Mouse (Mus musculus): ENCODE results near the gene Atxn7l3. TPM values are rescaled to one million over a fixed set of nuclear protein-coding genes. Genes with fewer than 3 reads are reported as not detected.

Atxn7l3 gene
- polyA plus RNA-seq, 1 experiment from 2014 or later: 22.0 TPM

DNA sequence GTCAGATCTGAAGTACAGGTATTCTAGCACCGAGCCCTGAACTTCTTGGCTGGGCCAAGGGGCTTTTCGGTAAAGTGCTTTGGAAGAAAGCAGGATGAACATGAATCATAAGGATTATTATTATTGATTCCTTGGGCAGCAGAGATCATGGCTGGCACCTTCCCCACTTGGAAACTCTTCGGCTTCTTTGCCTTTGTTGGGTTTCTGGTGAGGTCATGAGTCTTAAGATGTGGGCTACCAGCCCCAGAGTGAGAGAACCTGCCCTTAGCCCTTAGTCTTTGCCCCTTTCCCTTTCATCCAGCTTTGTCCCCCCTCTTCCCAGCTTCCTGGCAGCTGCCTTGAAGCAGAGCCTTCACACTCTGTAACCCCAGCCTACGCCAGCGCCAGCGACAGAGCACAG is 25.5 kb upstream of the Atxn7l3 start:
- Histone ChIP-seq H3K27me3 (ENCODE audit: control insufficient read depth, insufficient read depth, low read length) (no peaks in the 10 kb centered on the region), H3K27ac (ENCODE audit: low read depth, low read length) (no peak overlapping the region), H3K9ac (ENCODE audit: low read depth, low read length) (no peak overlapping the region), H3K9me3 (ENCODE audit: control insufficient read depth, low read length) (no peaks in the 10 kb centered on the region), H3K4me2 (replicated peaks; ENCODE audit: low read depth, low read length) (no peak overlapping the region), H3K36me3 (ENCODE audit: control insufficient read depth, insufficient read depth, low read length) (no peaks in the 10 kb centered on the region), H3K4me1 (replicated peaks; ENCODE audit: control insufficient read depth, insufficient read depth, low read length) (no peaks in the 10 kb centered on the region; the same call in 1 of the 2 replicates), H3K4me3 (ENCODE audit: low read depth, low read length) (no peak overlapping the region)
- WGBS: 79% methylated on average over 6 of the region's 6 CpGs
- ATAC-seq (ENCODE audit: low FRiP score): no peak
- no peak for DNase-seq (ENCODE audit: low spot score)

DNA sequence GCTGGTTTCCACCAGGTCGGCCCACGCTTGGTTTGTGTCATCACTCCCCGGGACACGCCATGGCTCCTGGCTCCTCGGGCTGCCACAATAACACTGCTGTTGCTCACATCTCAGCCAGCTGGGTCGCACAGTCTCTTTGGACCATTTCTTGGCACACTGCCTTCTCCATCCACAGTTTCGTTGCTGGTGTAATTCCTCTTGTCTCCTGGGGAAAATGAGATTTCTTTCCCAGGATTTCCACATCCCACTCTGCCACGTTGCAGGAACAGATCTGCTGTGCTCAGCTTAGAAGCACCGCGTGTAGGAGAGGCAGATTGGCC is 24.2 kb upstream of the Atxn7l3 start:
- peak overlapping the region; percentile 100 for H3K4me3 ChIP-seq (ENCODE audit: low read depth, low read length)
- H3K27me3 ChIP-seq (ENCODE audit: control insufficient read depth, insufficient read depth, low read length): no peaks in the 10 kb centered on the region
- no peaks in the 10 kb centered on the region for H3K36me3 ChIP-seq (ENCODE audit: control insufficient read depth, insufficient read depth, low read length)
- ATAC-seq (ENCODE audit: low FRiP score): no peak
- peak overlapping the region; percentile 99 for H3K27ac ChIP-seq (ENCODE audit: low read depth, low read length)
- peak overlapping the region; percentile 90 for H3K4me2 ChIP-seq (replicated peaks; ENCODE audit: low read depth, low read length)
- H3K9ac ChIP-seq (ENCODE audit: low read depth, low read length): peak overlapping the region; percentile 100
- 24% methylated on average over 10 of the region's 10 CpGs for WGBS
- H3K4me1 ChIP-seq (replicated peaks; ENCODE audit: control insufficient read depth, insufficient read depth, low read length): no peaks in the 10 kb centered on the region; the same call in 1 of the 2 replicates
- DNase-seq (ENCODE audit: low spot score): no peak
- no peaks in the 10 kb centered on the region for H3K9me3 ChIP-seq (ENCODE audit: control insufficient read depth, low read length)

DNA sequence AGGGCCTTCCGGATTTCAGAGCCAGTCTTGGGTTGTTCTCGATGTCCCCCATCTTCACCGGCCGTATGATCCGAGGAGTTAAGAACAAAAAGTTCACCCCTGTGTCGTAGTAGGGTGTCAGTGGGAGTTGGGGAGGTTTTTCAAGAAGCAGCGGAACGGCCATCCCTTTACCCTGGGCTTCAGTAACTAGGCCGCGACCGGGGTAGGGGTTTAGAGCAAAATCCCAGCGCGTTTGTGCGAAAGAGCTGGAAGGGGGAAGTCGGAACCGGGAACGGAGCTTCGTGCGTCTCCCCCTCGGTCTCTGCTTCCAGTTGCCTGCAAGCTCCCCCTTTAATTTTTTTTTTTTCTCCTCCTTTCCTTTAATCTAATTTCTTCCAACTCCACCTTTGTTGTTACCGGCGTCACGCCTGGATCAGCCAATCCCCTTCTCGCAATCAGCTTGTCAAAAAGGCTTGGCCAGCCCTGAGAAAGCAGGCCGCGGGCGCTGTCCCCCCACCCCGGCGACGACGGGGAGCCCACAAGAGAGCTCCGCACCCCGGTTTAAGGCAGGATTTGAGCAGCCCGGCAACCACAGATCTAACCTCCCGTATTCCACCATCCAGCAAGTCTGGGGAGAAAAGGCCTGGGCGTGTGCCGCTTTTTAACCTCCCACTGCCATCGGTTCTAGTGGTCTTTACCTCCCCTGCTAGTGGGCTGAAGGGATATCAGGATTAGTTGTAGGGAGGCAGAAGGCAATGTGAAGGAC is 23.7 kb upstream of the Atxn7l3 start:
- DNase-seq (ENCODE audit: low spot score) (peak; percentile 75), ATAC-seq (ENCODE audit: low FRiP score) (peak; percentile 31; the same call in 1 of the 2 replicates)
- Histone ChIP-seq H3K4me1 (replicated peaks; ENCODE audit: control insufficient read depth, insufficient read depth, low read length) (no peaks in the 10 kb centered on the region; the same call in 1 of the 2 replicates), H3K4me2 (replicated peaks; ENCODE audit: low read depth, low read length) (peak overlapping the region; percentile 90), H3K9ac (ENCODE audit: low read depth, low read length) (peak overlapping the region; percentile 100), H3K4me3 (ENCODE audit: low read depth, low read length) (peak overlapping the region; percentile 100), H3K36me3 (ENCODE audit: control insufficient read depth, insufficient read depth, low read length) (no peaks in the 10 kb centered on the region), H3K9me3 (ENCODE audit: control insufficient read depth, low read length) (no peaks in the 10 kb centered on the region), H3K27me3 (ENCODE audit: control insufficient read depth, insufficient read depth, low read length) (no peaks in the 10 kb centered on the region), H3K27ac (ENCODE audit: low read depth, low read length) (peak overlapping the region; percentile 99)
- under 1% methylated on average over 38 of the region's 38 CpGs for WGBS

DNA sequence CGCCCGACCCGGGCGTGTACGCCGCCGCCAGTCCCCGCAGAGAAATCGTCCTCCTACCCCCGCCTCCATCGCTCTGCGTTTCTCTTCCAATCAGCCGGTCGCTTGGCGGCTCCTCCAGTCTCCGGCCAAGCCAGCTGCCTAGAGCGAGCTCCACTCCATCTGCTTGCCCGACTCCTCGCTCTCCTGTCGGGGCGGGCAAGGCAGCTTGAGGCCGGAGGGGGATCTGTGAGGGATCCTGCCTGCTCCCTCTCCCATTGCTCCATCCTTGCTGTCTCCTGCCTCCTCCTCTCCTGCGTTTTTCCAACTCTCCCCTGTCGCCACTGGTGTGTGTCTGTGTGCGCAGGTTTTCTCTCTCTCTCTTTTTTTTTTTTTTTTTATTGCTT is 23.0 kb upstream of the Atxn7l3 start, which contains the start of gene Ubtf:
Ubtf (minus strand) TSS at position 333 of the 383 bp plus-strand sequence.
- H3K36me3 ChIP-seq (ENCODE audit: control insufficient read depth, insufficient read depth, low read length): 0 out of 2 replicates have a peak, but pooled peaks cover under 1% of the 10 kb centered on the region
- WGBS: 0% methylated on average over 25 of the region's 25 CpGs
- peak within 1 kb of the TSS; percentile 100 for H3K4me3 ChIP-seq (ENCODE audit: low read depth, low read length)
- ATAC-seq (ENCODE audit: low FRiP score): peak; percentile 19; the same call in 1 of the 2 replicates
- no peaks in the 10 kb centered on the region; the same call in 1 of the 2 replicates for H3K4me1 ChIP-seq (replicated peaks; ENCODE audit: control insufficient read depth, insufficient read depth, low read length)
- peak within 1 kb of the TSS; percentile 99 for H3K27ac ChIP-seq (ENCODE audit: low read depth, low read length)
- peak within 1 kb of the TSS; percentile 90 for H3K4me2 ChIP-seq (replicated peaks; ENCODE audit: low read depth, low read length)
- peak within 1 kb of the TSS; percentile 100 for H3K9ac ChIP-seq (ENCODE audit: low read depth, low read length)
- H3K27me3 ChIP-seq (ENCODE audit: control insufficient read depth, insufficient read depth, low read length): no peaks in the 10 kb centered on the region
- no peaks in the 10 kb centered on the region for H3K9me3 ChIP-seq (ENCODE audit: control insufficient read depth, low read length)
- peak; percentile 81 for DNase-seq (ENCODE audit: low spot score)

DNA sequence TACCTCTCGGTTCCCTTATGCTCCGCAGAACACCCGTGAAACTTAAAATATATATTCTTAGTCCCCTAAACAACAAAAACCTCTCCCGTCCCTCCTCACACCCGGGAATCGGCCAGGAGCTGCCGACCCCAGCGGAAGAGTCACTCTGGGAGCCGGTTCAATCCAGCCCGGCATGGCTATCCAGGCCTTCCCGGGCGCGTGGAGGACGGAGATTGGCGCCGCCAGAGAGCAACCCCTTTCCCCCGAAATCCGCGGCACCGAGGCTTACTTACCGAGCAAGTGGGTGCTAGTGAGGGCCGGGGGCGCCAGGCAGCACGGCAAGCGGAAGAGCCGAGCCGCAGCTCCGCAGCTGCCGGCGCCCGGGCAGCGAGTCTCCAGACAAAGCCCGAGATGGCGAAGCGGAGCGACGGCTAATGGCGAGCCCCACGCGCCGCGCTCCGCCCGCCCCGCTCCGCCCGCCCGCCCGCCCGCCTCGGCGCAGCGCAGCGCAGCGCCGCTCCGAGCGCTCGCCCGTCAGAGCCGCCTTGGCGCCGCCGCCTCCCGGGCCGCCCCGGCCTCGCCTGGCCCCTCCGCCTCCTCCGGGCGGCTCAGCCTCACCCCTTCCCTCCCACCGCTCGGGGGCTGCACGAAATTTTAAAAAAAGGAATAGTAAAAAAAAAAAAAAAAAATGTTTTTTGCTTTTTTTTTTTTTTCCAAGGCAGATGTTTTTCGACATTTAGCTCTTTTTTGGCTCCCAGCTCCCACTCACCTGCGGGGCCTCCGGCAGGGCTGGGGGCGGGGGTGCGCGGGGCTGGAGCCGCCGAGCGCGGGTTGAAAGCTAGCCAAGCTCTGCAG is 22.4 kb upstream of the Atxn7l3 start:
- H3K27me3 ChIP-seq (ENCODE audit: control insufficient read depth, insufficient read depth, low read length): no peaks in the 10 kb centered on the region
- no peaks in the 10 kb centered on the region for H3K9me3 ChIP-seq (ENCODE audit: control insufficient read depth, low read length)
- peak; percentile 79 for DNase-seq (ENCODE audit: low spot score)
- H3K4me1 ChIP-seq (replicated peaks; ENCODE audit: control insufficient read depth, insufficient read depth, low read length): peaks cover 2% of the 10 kb centered on the region; the same call in 1 of the 2 replicates
- WGBS: under 1% methylated on average over 78 of the region's 84 CpGs
- H3K4me2 ChIP-seq (replicated peaks; ENCODE audit: low read depth, low read length): peak overlapping the region; percentile 90
- H3K27ac ChIP-seq (ENCODE audit: low read depth, low read length): peak overlapping the region; percentile 99
- H3K36me3 ChIP-seq (ENCODE audit: control insufficient read depth, insufficient read depth, low read length): 0 out of 2 replicates have a peak, but pooled peaks cover 3% of the 10 kb centered on the region
- no peak for ATAC-seq (ENCODE audit: low FRiP score)
- H3K4me3 ChIP-seq (ENCODE audit: low read depth, low read length): peak overlapping the region; percentile 100
- peak overlapping the region; percentile 100 for H3K9ac ChIP-seq (ENCODE audit: low read depth, low read length)

DNA sequence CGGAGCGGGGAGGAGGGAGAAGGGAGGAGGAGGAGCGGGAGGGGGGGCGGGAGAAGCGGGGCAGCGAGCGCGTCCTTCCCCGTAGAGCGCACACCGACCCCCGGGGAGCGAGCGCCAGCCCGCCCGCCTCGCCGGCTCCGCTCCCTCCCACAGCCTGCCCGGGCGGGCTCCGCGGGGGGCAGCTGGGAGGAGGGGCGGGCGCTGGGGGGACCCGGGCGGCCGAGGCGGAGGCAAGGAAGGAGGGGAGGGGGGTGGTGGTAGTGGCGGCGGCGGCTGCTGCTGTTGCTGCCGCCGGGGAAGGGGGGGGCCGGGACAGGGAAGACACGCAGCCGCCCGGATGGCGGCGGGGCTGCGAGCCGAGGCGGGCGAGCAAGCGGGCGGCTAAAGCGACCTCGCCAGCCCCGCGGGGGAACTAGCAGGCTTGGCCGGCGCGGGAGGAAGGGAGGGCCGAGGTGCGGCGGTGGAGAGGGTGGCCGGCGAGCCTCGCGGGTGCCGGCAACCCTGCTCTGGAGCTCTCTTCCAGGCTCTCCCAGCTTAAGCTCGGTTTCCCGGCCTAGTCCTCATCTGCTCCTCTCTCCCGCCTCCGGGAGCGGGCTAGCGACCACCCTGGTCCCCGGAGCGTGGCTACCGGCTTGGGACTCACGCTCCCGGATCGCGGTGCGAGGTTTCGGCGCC is 21.6 kb upstream of the Atxn7l3 start:
- ATAC-seq (ENCODE audit: low FRiP score) (peak; percentile 57), DNase-seq (ENCODE audit: low spot score) (peak; percentile 80)
- WGBS: under 1% methylated on average over 45 of the region's 77 CpGs
- peak overlapping the region; percentile 99 for H3K27ac ChIP-seq (ENCODE audit: low read depth, low read length)
- peaks cover 2% of the 10 kb centered on the region; the same call in 1 of the 2 replicates for H3K4me1 ChIP-seq (replicated peaks; ENCODE audit: control insufficient read depth, insufficient read depth, low read length)
- peak overlapping the region; percentile 100 for H3K9ac ChIP-seq (ENCODE audit: low read depth, low read length)
- 0 out of 2 replicates have a peak, but pooled peaks cover 3% of the 10 kb centered on the region for H3K36me3 ChIP-seq (ENCODE audit: control insufficient read depth, insufficient read depth, low read length)
- no peaks in the 10 kb centered on the region for H3K9me3 ChIP-seq (ENCODE audit: control insufficient read depth, low read length)
- peak overlapping the region; percentile 100 for H3K4me3 ChIP-seq (ENCODE audit: low read depth, low read length)
- H3K27me3 ChIP-seq (ENCODE audit: control insufficient read depth, insufficient read depth, low read length): no peaks in the 10 kb centered on the region
- peak overlapping the region; percentile 90 for H3K4me2 ChIP-seq (replicated peaks; ENCODE audit: low read depth, low read length)

DNA sequence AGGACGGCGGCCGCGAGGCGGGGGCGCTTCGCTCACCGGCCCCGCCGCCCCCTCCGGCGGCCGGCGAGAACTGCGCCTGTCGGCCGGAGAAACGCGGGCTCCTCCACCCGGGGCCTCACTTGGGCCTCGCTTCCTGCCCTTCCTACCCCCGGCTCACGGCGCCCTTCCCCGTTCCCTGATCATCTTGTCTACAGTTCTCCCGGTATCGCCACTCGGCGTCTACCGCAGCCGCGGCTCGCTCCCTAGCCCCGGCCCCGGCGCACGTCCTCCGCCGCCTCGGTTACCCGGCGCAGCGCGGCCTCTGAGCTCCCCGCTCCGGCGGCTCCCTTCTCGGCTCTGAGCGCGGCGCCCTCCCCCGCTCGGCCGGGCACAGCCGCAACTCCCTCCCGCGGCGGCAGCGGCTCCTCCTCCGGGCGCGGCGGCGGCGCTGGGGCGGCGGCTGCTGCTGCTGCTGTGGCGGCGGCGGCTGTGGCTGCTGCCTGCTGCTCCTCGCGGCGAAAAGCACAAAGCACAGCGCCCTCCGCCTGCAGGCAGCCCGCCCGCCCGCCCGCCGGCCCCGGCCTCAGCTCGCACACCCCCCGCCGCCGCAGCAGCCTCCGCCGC is 21.0 kb upstream of the Atxn7l3 start:
- Histone ChIP-seq H3K4me3 (ENCODE audit: low read depth, low read length) (peak overlapping the region; percentile 100), H3K9ac (ENCODE audit: low read depth, low read length) (peak overlapping the region; percentile 100), H3K36me3 (ENCODE audit: control insufficient read depth, insufficient read depth, low read length) (0 out of 2 replicates have a peak, but pooled peaks cover 3% of the 10 kb centered on the region), H3K9me3 (ENCODE audit: control insufficient read depth, low read length) (no peaks in the 10 kb centered on the region), H3K27ac (ENCODE audit: low read depth, low read length) (peak overlapping the region; percentile 99), H3K4me1 (replicated peaks; ENCODE audit: control insufficient read depth, insufficient read depth, low read length) (peaks cover 2% of the 10 kb centered on the region; the same call in 1 of the 2 replicates), H3K27me3 (ENCODE audit: control insufficient read depth, insufficient read depth, low read length) (no peaks in the 10 kb centered on the region), H3K4me2 (replicated peaks; ENCODE audit: low read depth, low read length) (peak overlapping the region; percentile 90)
- ATAC-seq (ENCODE audit: low FRiP score): peak; percentile 21; the same call in 1 of the 2 replicates
- peak; percentile 83 for DNase-seq (ENCODE audit: low spot score)
- WGBS: under 1% methylated on average over 53 of the region's 87 CpGs

Data from hindbrain, embryonic 11.5 days (tissue).